Mouse (Mus musculus) ES-Bruce4 (cell line): Measurements from ENCODE around the gene Ptprt. TPM values are rescaled to one million over a fixed set of nuclear protein-coding genes. Genes with fewer than 3 reads are reported as not detected.

ENCODE experiments used
- H3K27ac ChIP-seq: 2 replicates; pipeline ENCODE4 v1.5.1; 2012; ENCODE audit warnings: low read length, inconsistent platforms; ENCODE audit not compliant: insufficient read depth
- H3K27me3 ChIP-seq: 2 replicates; pipeline ENCODE4 v1.6.1; 2012; ENCODE audit warnings: mild to moderate bottlenecking, low read length, inconsistent platforms; ENCODE audit not compliant: control insufficient read depth, poor library complexity, insufficient read depth, severe bottlenecking
- H3K36me3 ChIP-seq: 2 replicates; pipeline ENCODE4 v1.6.1; 2012; ENCODE audit warnings: inconsistent platforms, mild to moderate bottlenecking, low read length, moderate library complexity; ENCODE audit not compliant: control insufficient read depth, poor library complexity, insufficient read depth, severe bottlenecking
- H3K4me1 ChIP-seq: one replicate; pipeline ENCODE4 v1.8.1; 2011; ENCODE audit warnings: low read length; ENCODE audit not compliant: control insufficient read depth, insufficient read depth
- H3K4me3 ChIP-seq: 2 replicates; pipeline ENCODE4 v1.5.1; 2011; ENCODE audit warnings: low read depth, mild to moderate bottlenecking, low read length
- H3K9ac ChIP-seq: 2 replicates; pipeline ENCODE4 v1.6.1; 2012; ENCODE audit warnings: low read depth, mild to moderate bottlenecking, inconsistent platforms; ENCODE audit not compliant: poor library complexity, severe bottlenecking
- H3K9me3 ChIP-seq: replicated peaks from 2 replicates; pipeline ENCODE4 v1.6.1; 2012; ENCODE audit warnings: mild to moderate bottlenecking, low read length, inconsistent platforms; ENCODE audit not compliant: control insufficient read depth, poor library complexity, insufficient read depth, severe bottlenecking
- CTCF ChIP-seq: IDR thresholded peaks from one replicate; pipeline ENCODE4 v1.8.1; 2011; ENCODE audit warnings: low read depth, low read length
- EP300 ChIP-seq: IDR thresholded peaks from 2 replicates; pipeline ENCODE4 v1.6.1; 2011; ENCODE audit warnings: low read depth, low read length; ENCODE audit not compliant: insufficient read depth
- POLR2A ChIP-seq: IDR thresholded peaks from one replicate; pipeline ENCODE4 v1.8.1; 2011; ENCODE audit warnings: low read length; ENCODE audit not compliant: insufficient read depth
- polyA plus RNA-seq: library from polyadenylated mRNA; stranded (reverse); fragments of >200 nt; gene quantifications from 2 replicates; pipeline ENCODE4 v1.2.4, GENCODE M21; 2011; ENCODE audit warnings: low read depth; ENCODE audit not compliant: missing spikeins, insufficient read depth, insufficient read length

Ptprt gene
- polyA plus RNA-seq, 1 experiment, result 5.1 TPM

DNA sequence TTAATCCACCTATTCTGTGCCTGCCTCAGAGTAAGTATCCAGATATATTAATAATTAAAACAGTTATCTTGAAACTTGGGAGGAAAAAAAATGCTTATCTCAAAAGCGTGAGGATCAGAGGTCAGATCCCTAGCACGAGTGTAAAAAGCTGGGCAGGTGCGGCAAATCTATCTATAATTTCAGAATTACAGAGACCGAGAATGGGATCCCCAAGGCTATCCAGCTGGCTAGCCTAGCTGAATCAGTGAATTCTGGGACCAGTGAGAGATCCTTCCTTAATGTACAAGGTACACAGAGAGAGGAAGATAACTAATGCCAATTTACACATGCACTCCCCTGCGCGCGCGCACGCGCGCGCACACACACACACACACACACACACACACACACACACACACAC, 31.2 kb upstream of the Ptprt start:
- no peaks in the 10 kb centered on the region for H3K9me3 ChIP-seq
- H3K9ac ChIP-seq, result no peak overlapping the region
- no peak for TF ChIP-seq EP300
- no peaks in the 10 kb centered on the region for H3K36me3 ChIP-seq
- no peak overlapping the region for H3K4me3 ChIP-seq
- no peaks in the 10 kb centered on the region for H3K27me3 ChIP-seq
- H3K27ac ChIP-seq, result no peak overlapping the region
- no peaks in the 10 kb centered on the region for H3K4me1 ChIP-seq

DNA sequence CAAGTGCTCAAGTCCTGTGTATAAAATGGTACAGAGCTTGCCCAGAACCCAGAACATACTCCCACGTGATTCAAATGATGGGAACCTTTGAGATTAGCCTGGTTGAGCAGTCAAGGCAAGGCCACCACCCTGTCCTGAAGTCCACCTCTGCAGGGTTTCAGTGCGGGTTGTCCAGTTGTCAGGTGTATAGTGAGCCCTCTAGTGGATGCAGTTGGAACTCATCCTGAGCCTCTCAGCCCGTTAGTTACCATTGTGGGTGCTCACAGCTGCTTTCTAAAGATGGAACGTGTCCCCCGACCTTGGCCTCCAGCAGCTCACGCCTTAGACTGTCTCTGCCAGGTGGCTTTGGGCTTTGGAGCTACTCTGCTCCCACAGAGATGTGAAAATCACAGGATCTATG, 21.7 kb upstream of the Ptprt start:
- Histone ChIP-seq H3K9me3 (no peaks in the 10 kb centered on the region), H3K4me1 (no peaks in the 10 kb centered on the region), H3K36me3 (no peaks in the 10 kb centered on the region), H3K27ac (no peak overlapping the region), H3K4me3 (no peak overlapping the region), H3K9ac (no peak overlapping the region), H3K27me3 (no peaks in the 10 kb centered on the region)
- TF ChIP-seq POLR2A (no peak), CTCF (peak; percentile 64)

DNA sequence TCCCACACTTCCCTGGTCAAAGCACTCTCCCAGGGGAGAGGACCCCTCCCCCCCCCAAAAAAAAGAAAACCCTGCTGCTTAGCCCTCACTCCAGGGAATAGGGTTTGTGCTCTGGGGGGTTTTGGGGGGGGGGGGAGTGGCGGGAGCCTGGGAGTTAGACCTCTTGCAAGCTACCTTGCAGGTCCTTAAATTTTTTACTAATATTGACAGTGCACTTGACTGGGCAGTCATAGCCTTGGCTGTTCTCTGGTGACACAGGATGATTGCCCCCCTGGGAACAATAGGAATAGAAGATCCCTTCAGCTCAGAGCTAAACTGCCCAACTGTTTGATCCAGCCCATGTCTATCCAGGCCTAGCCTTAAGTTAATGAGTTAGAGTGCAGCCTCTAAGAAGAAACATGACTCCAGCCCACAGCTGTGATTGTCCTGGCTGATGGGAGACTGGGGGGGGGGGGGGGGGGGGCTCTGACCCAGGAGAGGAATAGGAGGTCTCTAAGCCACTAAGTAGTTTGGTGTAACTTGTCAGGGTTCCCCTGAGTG, 1.6 kb upstream of the Ptprt start:
- H3K36me3 ChIP-seq, result no peaks in the 10 kb centered on the region
- no peaks in the 10 kb centered on the region for H3K4me1 ChIP-seq
- H3K4me3 ChIP-seq, result no peak overlapping the region
- no peaks in the 10 kb centered on the region for H3K9me3 ChIP-seq
- no peak overlapping the region for H3K9ac ChIP-seq
- no peak for TF ChIP-seq POLR2A
- no peak for TF ChIP-seq EP300
- no peak for TF ChIP-seq CTCF
- peaks cover 18% of the 10 kb centered on the region for H3K27me3 ChIP-seq
- H3K27ac ChIP-seq, result no peak overlapping the region

DNA sequence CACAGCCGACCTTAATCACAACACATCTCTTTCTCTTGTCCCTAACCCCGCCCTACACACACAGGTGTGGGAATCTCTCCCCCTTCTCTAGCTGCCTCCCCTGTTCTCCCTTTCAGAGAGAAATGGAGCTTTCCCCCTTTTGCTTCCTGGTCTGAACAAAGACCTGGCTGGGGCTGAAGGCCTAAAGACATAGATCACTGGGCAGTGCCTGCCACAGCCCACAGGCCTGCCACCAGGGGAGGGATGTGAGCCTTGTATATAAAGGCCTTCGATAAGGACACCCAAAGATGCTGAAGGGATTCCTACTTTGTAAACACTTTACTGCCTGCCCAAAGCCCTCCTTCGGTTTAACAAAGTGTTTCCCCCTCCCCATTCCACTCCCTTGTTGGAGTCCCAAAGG, 786 bp upstream of the Ptprt start:
- Histone ChIP-seq H3K9me3 (no peaks in the 10 kb centered on the region), H3K4me3 (no peak overlapping the region), H3K36me3 (no peaks in the 10 kb centered on the region), H3K27me3 (peaks cover 18% of the 10 kb centered on the region), H3K9ac (no peak overlapping the region), H3K27ac (no peak overlapping the region), H3K4me1 (no peaks in the 10 kb centered on the region)
- TF ChIP-seq CTCF (no peak), POLR2A (no peak), EP300 (no peak)

DNA sequence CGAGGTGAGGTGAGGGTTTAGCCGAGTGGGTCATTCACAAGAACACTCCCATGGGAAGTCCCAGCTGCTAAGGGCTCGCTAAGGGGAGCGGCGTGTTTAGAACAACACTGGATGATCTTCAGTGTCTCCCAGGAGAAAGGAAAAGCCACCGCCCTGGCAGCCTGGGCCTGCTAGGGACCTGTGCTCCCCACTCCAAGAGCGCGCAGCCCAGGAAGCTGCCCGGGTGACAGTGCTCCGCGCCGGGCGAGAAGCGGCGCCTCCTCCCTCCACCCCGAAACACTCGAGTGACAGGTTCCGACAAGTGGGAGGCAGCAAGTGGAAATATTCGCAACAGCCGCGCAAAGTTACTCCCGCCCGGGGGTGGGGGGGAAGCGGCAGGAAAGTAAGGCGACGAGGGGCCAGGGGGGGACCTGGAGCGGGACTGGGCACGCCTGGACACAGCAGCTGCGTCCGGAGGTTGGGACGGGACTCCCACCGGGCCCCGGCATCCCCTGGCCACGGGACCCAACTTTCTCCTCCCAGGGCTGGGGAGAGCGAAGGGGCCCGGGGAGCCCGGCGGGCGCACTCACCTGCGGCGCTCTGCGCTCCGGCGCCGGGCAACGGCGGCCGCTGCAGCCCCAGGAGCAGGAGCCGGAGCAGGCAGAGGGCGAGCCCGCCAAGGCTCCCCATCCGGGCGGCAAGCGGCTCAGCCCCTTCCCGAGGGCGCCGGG, 561 bp downstream of the Ptprt start:
- Histone ChIP-seq H3K27ac (no peak overlapping the region), H3K4me1 (no peaks in the 10 kb centered on the region), H3K27me3 (peaks cover 18% of the 10 kb centered on the region)

DNA sequence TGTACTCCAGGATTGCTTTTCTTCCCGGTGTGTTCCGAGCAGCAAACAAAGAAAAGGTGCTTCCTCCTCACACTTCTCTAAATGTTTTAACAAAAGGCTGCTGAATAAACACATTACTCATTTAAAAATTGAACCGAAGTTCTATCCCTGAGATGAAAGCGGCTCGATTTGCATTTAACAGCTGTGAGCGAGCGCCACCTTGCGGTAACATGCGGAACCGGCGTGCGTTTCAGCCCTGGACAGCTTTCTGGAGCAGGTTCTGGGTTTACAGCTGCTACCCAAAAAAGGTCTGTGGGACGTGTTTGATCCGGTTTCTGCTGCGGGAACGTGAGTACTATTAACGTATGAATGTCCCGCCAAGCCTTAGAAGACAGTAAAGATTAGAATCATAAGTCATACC, 1.9 kb downstream of the Ptprt start:
- no peak overlapping the region for H3K9ac ChIP-seq
- H3K4me3 ChIP-seq, result no peak overlapping the region
- H3K27me3 ChIP-seq, result peaks cover 18% of the 10 kb centered on the region
- no peaks in the 10 kb centered on the region for H3K4me1 ChIP-seq
- TF ChIP-seq POLR2A (no peak), CTCF (peak; percentile 81), EP300 (no peak)
- no peak overlapping the region for H3K27ac ChIP-seq
- no peaks in the 10 kb centered on the region for H3K9me3 ChIP-seq
- H3K36me3 ChIP-seq, result no peaks in the 10 kb centered on the region

More for the DNA sequence above, 561 bp downstream of the Ptprt start:
- Histone ChIP-seq H3K9me3 (no peaks in the 10 kb centered on the region), H3K36me3 (no peaks in the 10 kb centered on the region), H3K9ac (peak overlapping the region; percentile 84), H3K4me3 (peak overlapping the region; percentile 80)
- TF ChIP-seq POLR2A, result no peak
- no peak for TF ChIP-seq CTCF
- no peak for TF ChIP-seq EP300
